Mouse (Mus musculus) lung, adult 2 months (tissue): ENCODE results near the gene Srebf1. TPM values are rescaled to one million over a fixed set of nuclear protein-coding genes. Genes with fewer than 3 reads are reported as not detected.

Source experiments
- DNase-seq: peaks from one replicate; pipeline ENCODE4 v3.0.0; 2022
- H3K4me1 ChIP-seq: fragments of 200-500 bp; 2 replicates; pipeline ENCODE4 v1.6.1; 2011; ENCODE audit warnings: low read length; ENCODE audit not compliant: control insufficient read depth, insufficient read depth
- H3K4me3 ChIP-seq: fragments of 200-500 bp; replicated peaks from 2 replicates; pipeline ENCODE3; 2011; ENCODE audit warnings: low read depth, mild to moderate bottlenecking, control low read depth, low read length; ENCODE audit errors: extremely low read depth
- CTCF ChIP-seq: fragments of 200-500 bp; IDR thresholded peaks from 2 replicates; pipeline ENCODE4 v1.5.1; 2011; ENCODE audit warnings: mild to moderate bottlenecking, low read length, control low read depth; ENCODE audit not compliant: insufficient read depth
- POLR2A ChIP-seq: fragments of 200-500 bp; IDR thresholded peaks from 2 replicates; pipeline ENCODE4 v1.6.1; 2011; ENCODE audit warnings: low read depth, mild to moderate bottlenecking, control low read depth, low read length, borderline replicate concordance; ENCODE audit errors: extremely low read depth
- WGBS: fragments of 180-500 bp; shearing (Covaris S2); methylation state at CpG from one replicate; pipeline ENCODE4 v1.1.7; 2018; 5-methylcytosine and 5-hydroxymethylcytosine counted together
- polyA plus RNA-seq: library from polyadenylated mRNA; depleted of rRNA; stranded (reverse); fragments of >200 nt; gene quantifications from 2 replicates; pipeline ENCODE4 v1.2.3, GENCODE M21; 2012

Srebf1 gene
- polyA plus RNA-seq, 1 experiment, result 206 TPM

- WGBS, result 86% methylated on average over 12 of the region's 12 CpGs
- Histone ChIP-seq H3K4me3 (no peak overlapping the region), H3K4me1 (no peaks in the 10 kb centered on the region)
- no peak for TF ChIP-seq CTCF
- TF ChIP-seq POLR2A, result no peak
- DNase-seq, result no peak
Observed at GRCm38 (mm10) chr11:60198651-60199050, 23.7 kb downstream of the Srebf1 start.

GRCm38 (mm10) chr11:60197998-60198619 is 24.3 kb downstream of the Srebf1 start:
- TF ChIP-seq CTCF (no peak), POLR2A (no peak)
- WGBS, result 71% methylated on average over 24 of the region's 24 CpGs
- Histone ChIP-seq H3K4me3 (no peak overlapping the region), H3K4me1 (no peaks in the 10 kb centered on the region)
- no peak for DNase-seq

GRCm38 (mm10) chr11:60196344-60196743 is 26.0 kb downstream of the Srebf1 start:
- no peak overlapping the region for H3K4me3 ChIP-seq
- 72% methylated on average over 5 of the region's 5 CpGs for WGBS
- TF ChIP-seq POLR2A (no peak), CTCF (no peak)
- no peaks in the 10 kb centered on the region for H3K4me1 ChIP-seq
- no peak for DNase-seq

- no peak for DNase-seq
- TF ChIP-seq POLR2A (no peak), CTCF (no peak)
- Histone ChIP-seq H3K4me3 (no peak overlapping the region), H3K4me1 (no peaks in the 10 kb centered on the region)
Observed at GRCm38 (mm10) chr11:60195108-60195507, 27.3 kb downstream of the Srebf1 start.

- TF ChIP-seq CTCF (no peak), POLR2A (no peak)
- H3K4me1 ChIP-seq, result no peaks in the 10 kb centered on the region; the same call in 1 of the 2 replicates
- no peak for DNase-seq
- no peak overlapping the region for H3K4me3 ChIP-seq
- WGBS, result 77% methylated on average over 4 of the region's 4 CpGs
Observed at GRCm38 (mm10) chr11:60193556-60193955, 28.8 kb downstream of the Srebf1 start.

GRCm38 (mm10) chr11:60192534-60192933 is 29.8 kb downstream of the Srebf1 start:
- no peak for DNase-seq
- H3K4me3 ChIP-seq, result no peak overlapping the region
- no peak for TF ChIP-seq POLR2A
- TF ChIP-seq CTCF, result no peak
- 46% methylated on average over 6 of the region's 6 CpGs for WGBS
- H3K4me1 ChIP-seq, result no peaks in the 10 kb centered on the region; the same call in 1 of the 2 replicates

GRCm38 (mm10) chr11:60190055-60190641 is 32.2 kb downstream of the Srebf1 start:
- no peak for TF ChIP-seq CTCF
- no peak for TF ChIP-seq POLR2A
- 75% methylated on average over 17 of the region's 17 CpGs for WGBS
- peaks cover 8% of the 10 kb centered on the region for H3K4me1 ChIP-seq
- peak; percentile 56 for DNase-seq
- H3K4me3 ChIP-seq, result no peak overlapping the region

- TF ChIP-seq POLR2A (no peak), CTCF (no peak)
- H3K4me3 ChIP-seq, result no peak overlapping the region
- WGBS, result 67% methylated on average over 21 of the region's 21 CpGs
- no peak for DNase-seq
- peaks cover 8% of the 10 kb centered on the region for H3K4me1 ChIP-seq
Observed at GRCm38 (mm10) chr11:60189501-60190040, 32.8 kb downstream of the Srebf1 start.

- TF ChIP-seq POLR2A, result no peak
- TF ChIP-seq CTCF, result no peak
- WGBS, result 86% methylated on average over 25 of the region's 25 CpGs
- Histone ChIP-seq H3K4me1 (peaks cover 8% of the 10 kb centered on the region), H3K4me3 (no peak overlapping the region)
- DNase-seq, result no peak
Observed at GRCm38 (mm10) chr11:60188275-60188853, 34.0 kb downstream of the Srebf1 start.
